Mouse (Mus musculus) E14TG2a.4 (cell line): ENCODE results near the gene Csf2ra.
A peak's percentile ranks its signal among the peaks of the same experiment; 100 is the strongest.
"Not testable (repeated sequence)": the region's sequence is repeated elsewhere in the genome, so short reads cannot be mapped to it uniquely, and the experiment has no call there.

Experiments used
- H3K27me3 ChIP-seq: 2 replicates; pipeline ENCODE4 v1.6.1; 2014; ENCODE audit warnings: low read length, control low read depth; ENCODE audit not compliant: insufficient read depth
- H3K36me3 ChIP-seq: 2 replicates; pipeline ENCODE4 v1.6.1; 2014; ENCODE audit warnings: low read length, control low read depth; ENCODE audit not compliant: insufficient read depth
- H3K4me1 ChIP-seq: replicated peaks from 2 replicates; pipeline ENCODE4 v1.6.1; 2014; ENCODE audit warnings: low read depth, low read length, control low read depth
- H3K4me3 ChIP-seq: replicated peaks from 2 replicates; pipeline ENCODE4 v1.5.1; 2014; ENCODE audit warnings: mild to moderate bottlenecking, low read length
- H3K9me3 ChIP-seq: 2 replicates; pipeline ENCODE4 v1.6.1; 2014; ENCODE audit warnings: low read length, control low read depth
- CTCF ChIP-seq: conservative IDR thresholded peaks from 2 replicates; pipeline ENCODE4 v1.5.1; 2014; ENCODE audit warnings: low read length
- NANOG ChIP-seq: IDR thresholded peaks from 2 replicates; pipeline ENCODE4 v1.6.1; 2014; ENCODE audit warnings: borderline replicate concordance, low read length, mixed read lengths
- POU5F1 ChIP-seq: IDR thresholded peaks from 2 replicates; pipeline ENCODE4 v1.6.1; 2014; ENCODE audit warnings: low read length, borderline replicate concordance

Gene Csf2ra

GRCm38 (mm10) chr19:61227941-61228701 is at the start of gene Csf2ra:
Gene Csf2ra (minus strand): TSS chr19:61228429.
- Histone ChIP-seq H3K27me3 (no peaks in the 10 kb centered on the region), H3K4me3 (peak within 1 kb of the TSS; percentile 78), H3K36me3 (no peaks in the 10 kb centered on the region), H3K9me3 (peaks cover 9% of the 10 kb centered on the region), H3K4me1 (0 out of 2 replicates have a peak, but pooled peaks cover 2% of the 10 kb centered on the region)
- TF ChIP-seq CTCF (no peak), POU5F1 (no peak), NANOG (no peak)

GRCm38 (mm10) chr19:61275446-61275845 is 47.2 kb upstream of the Csf2ra start:
- H3K4me3 ChIP-seq: no peak overlapping the region
- H3K27me3 ChIP-seq: no peaks in the 10 kb centered on the region
- peaks cover 5% of the 10 kb centered on the region for H3K9me3 ChIP-seq
- TF ChIP-seq NANOG (no peak), POU5F1 (no peak), CTCF (no peak)
- no peaks in the 10 kb centered on the region for H3K4me1 ChIP-seq
- no peaks in the 10 kb centered on the region for H3K36me3 ChIP-seq

DNA sequence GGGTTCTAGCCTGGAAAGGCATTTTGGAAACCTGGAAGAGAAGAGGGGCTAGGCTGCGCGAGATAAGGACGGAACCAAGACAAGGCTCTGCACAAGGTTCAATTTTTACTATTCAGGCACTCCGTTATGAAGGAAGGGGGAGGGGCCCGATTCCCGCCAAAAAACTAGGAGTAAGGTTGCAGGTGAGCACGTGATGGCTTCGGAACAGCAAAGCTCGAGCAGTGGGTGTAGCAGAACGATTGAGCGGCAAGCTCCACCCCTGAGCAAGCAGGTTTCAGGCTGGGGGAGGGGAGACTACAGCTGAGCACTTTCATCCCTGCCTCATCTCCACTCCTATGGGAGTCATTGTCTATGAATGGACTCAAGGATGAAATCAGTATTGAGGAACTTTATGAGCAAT is 40.9 kb upstream of the Csf2ra start:
- not testable (repeated sequence) for H3K9me3 ChIP-seq, H3K4me3 ChIP-seq, H3K36me3 ChIP-seq, H3K4me1 ChIP-seq, H3K27me3 ChIP-seq

DNA sequence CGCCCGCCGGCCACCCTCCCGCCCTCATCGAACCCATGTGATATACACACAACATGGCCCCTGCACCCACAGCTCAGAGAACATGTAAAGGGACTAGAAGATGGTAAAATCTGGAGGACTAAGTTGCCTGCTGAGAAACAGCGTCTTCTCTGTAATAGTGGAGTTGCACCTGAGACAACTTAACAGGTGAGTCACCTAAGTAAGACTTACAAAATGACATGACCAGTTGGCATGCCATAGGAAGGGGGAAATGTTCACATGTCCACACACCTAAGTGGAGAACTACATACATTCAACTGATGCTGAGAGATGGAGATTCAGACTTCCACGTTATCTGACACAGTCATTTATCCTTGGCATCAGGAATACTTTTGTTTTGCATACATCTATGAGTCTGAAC is 38.9 kb upstream of the Csf2ra start:
- Histone ChIP-seq H3K4me1 (peaks cover 6% of the 10 kb centered on the region), H3K9me3 (no peaks in the 10 kb centered on the region; the same call in 1 of the 2 replicates)

DNA sequence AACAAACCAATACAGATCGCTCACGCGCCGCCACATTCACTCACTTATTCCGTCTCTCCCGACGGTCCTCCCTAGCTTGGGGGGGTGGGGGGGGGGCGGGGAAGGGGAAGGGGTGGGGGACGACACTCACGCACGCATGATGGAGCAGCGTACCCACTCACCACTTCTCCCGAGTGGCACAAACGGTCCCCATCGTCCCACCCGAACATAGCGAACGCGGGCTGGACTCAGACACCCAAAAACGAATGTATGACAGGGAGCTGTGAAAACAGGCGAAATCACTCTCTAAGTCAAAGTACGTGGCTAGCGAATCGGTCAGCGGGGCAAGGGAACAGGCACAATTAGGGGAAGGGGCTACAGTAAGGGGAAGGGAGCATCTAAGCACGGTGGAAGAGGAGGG is 38.4 kb upstream of the Csf2ra start:
- Histone ChIP-seq H3K36me3 (no peaks in the 10 kb centered on the region), H3K4me3 (no peak overlapping the region), H3K9me3 (peaks cover 2% of the 10 kb centered on the region; the same call in 1 of the 2 replicates), H3K4me1 (peaks cover 6% of the 10 kb centered on the region), H3K27me3 (no peaks in the 10 kb centered on the region)
- TF ChIP-seq CTCF (no peak), NANOG (no peak), POU5F1 (no peak)

More for the DNA sequence above, 38.9 kb upstream of the Csf2ra start:
- H3K27me3 ChIP-seq: no peaks in the 10 kb centered on the region
- TF ChIP-seq NANOG (no peak), CTCF (no peak), POU5F1 (no peak)
- H3K4me3 ChIP-seq: no peak overlapping the region
- H3K36me3 ChIP-seq: no peaks in the 10 kb centered on the region

DNA sequence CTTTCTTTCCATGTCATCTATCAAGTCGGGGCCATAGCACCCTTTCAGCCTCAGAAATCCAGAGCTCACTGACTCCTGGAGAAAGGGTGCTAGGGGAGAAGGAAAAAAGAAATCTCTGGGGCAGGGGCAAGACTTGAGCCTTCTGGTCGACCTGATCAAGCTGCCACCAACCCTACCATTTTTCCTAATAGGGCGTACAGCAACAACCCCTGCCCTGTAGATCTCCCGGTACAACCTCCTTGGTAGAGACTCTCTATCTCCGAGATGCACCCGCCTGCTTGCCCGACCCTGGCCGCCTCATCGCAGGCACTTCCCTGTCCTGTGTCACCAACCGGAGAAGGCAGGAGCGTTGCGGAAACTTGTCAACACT is 38.0 kb upstream of the Csf2ra start:
- H3K27me3 ChIP-seq: no peaks in the 10 kb centered on the region
- H3K4me1 ChIP-seq: peaks cover 6% of the 10 kb centered on the region
- no peaks in the 10 kb centered on the region for H3K36me3 ChIP-seq
- H3K4me3 ChIP-seq: no peak overlapping the region
- TF ChIP-seq POU5F1 (no peak), CTCF (no peak), NANOG (no peak)
- peaks cover 2% of the 10 kb centered on the region; the same call in 1 of the 2 replicates for H3K9me3 ChIP-seq

GRCm38 (mm10) chr19:61265349-61266245 is 37.4 kb upstream of the Csf2ra start:
- Histone ChIP-seq H3K27me3 (no peaks in the 10 kb centered on the region), H3K36me3 (no peaks in the 10 kb centered on the region), H3K9me3 (peaks cover 2% of the 10 kb centered on the region; the same call in 1 of the 2 replicates), H3K4me1 (peaks cover 6% of the 10 kb centered on the region), H3K4me3 (no peak overlapping the region)
- 0 out of 2 replicates have a peak, but pooled peaks have one; percentile 2 for TF ChIP-seq CTCF
- TF ChIP-seq POU5F1: no peak
- TF ChIP-seq NANOG: no peak

DNA sequence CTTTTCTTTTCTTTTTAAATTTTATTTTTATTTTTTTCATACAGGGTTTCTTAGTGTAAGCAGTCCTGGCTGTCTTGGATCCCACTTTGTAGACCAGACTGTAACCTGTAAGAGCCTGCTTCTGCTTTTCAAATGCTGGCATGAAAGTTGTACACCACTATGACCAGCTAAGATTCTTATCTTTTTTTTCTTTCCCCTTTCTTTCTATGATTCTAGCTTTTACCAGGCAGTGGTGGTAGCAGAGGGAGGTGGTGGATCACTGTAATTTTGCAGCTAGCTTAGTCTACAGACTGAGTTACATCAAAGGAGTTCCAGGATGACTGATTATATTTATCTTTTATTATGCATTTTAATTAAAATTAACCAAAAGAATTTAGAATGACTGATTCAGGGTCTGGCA is 36.7 kb upstream of the Csf2ra start:
- Histone ChIP-seq H3K4me3 (no peak overlapping the region), H3K4me1 (peaks cover 6% of the 10 kb centered on the region), H3K9me3 (peaks cover 2% of the 10 kb centered on the region; the same call in 1 of the 2 replicates), H3K36me3 (no peaks in the 10 kb centered on the region), H3K27me3 (no peaks in the 10 kb centered on the region)
- TF ChIP-seq NANOG: no peak
- no peak for TF ChIP-seq POU5F1
- TF ChIP-seq CTCF: no peak
